Mouse (Mus musculus): ENCODE results near the gene Eef1g.

GRCm38 (mm10) chr19:8967893-8968292, 1.1 kb downstream of the Eef1g start:
- no peak for TF ChIP-seq CTCF (IDR thresholded peaks at IDR 0.05; ENCODE audit: extremely low read depth, insufficient read depth, insufficient read length, insufficient replicate concordance)
- TF ChIP-seq POLR2A (IDR thresholded peaks at IDR 0.05; ENCODE audit: low read depth, low read length): no peak
